Mouse (Mus musculus) embryo, embryonic 9.5 days (tissue): ENCODE data around the gene Brwd1.
A peak's percentile ranks its signal among the peaks of the same experiment; 100 is the strongest.
"Not testable (repeated sequence)": the region's sequence is repeated elsewhere in the genome, so short reads cannot be mapped to it uniquely, and the experiment has no call there.

Experiments
- DNase-seq: peaks from one replicate; pipeline ENCODE4 v3.0.0-alpha.2; 2017; ENCODE audit errors: extremely low spot score

The Brwd1 gene

DNA sequence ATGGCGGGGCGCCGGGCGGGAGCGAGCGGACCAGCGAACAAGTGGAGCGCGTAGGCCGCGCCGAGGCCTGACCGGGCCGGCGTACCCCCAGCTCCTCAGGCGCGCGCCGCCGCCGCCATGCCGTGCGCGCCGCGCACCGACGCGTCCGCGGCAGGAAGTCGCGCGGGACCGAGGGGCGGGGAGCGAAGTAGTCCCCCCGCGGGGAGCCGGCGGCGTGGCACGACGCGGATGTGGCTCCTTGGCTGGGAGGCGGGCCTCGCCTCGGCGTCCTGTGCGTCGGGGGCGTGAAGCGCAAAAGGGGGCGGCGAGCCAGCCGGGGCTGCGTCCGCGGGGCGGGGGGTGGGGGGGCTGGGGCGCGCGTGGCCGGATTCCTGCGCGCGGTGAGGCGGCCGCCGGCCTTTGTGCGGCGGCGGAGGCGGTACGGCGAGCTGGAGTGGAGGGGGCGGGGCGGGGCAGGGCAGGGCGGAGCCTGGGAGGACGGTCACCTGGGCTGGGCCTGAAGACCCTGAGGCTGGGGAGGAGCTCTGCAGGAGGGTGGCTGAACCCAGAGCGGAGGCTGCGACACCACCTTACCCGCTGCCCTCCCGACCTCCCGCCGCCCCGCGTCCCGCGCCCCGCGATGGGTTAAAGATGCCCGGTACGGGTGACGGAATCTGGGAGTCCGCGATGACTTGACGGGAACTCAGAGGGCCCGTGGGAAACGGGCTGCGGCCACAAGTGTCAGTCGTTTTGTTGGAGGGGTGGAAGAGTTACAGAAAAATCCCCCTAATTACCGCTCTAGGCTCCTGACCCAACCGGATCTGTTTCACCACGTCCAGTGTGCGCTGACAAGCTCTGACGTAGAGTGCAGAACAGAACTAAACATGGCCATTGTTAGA lies at the start of gene Brwd1:
Brwd1 (minus strand) TSS at position 226 of the 878 bp plus-strand sequence.
- peak; percentile 93 for DNase-seq

DNA sequence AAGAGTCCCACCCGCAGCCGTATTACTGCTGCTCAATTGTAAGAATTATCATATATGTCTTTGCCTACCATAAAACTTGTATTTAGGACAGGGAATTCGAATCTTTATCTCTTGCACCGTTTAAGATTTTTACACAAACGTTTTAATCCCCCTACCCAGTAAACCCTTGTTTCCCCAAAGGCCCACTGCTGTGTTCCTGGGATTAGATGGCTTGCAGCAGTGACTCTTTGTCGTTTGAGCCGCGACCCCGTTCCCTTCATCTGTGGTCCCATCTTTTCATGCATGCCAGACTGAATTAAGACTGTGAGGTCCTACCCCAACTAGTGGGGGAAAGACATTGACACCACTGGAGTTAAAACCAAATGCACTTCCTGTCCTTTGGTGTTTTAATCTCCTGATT lies 46.1 kb upstream of the Brwd1 start:
- no peak for DNase-seq

DNA sequence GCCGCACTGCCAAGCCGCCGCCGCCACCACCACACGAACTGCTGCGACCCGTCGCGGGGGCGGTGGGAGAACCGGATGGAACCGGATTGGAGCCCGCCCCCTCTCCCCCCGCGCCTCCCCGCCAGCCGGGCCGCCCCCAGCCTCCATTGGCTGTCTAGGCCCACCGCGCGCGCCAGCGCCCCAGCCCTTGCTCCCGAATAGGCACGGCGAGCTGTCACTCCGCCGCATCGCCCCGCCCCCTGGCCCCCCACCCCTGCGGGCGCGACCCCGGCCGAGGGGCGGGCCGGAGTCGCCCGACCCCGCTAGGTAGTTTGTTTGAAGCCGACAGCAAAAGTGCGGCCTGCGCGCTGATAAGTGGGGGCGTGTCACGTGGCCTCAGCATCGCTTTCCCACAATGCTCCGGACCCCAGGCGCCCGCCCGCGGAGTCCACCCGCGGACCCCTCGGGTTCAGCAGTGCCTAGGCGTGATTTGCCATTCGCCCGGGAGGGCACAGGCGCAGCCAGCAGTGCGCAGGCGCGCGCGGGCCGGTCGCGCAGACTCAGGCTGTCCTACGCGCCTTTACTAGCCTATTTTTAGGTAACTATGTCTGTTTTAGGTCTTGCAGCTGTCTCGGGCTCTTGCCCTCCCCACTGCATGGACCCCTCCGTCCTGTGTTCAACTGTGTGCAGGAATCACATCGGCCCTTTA lies 45.5 kb upstream of the Brwd1 start, which contains the start of gene Hmgn1:
Hmgn1 (minus strand) TSS at position 73 of the 688 bp plus-strand sequence.
- peak; percentile 99 for DNase-seq

DNA sequence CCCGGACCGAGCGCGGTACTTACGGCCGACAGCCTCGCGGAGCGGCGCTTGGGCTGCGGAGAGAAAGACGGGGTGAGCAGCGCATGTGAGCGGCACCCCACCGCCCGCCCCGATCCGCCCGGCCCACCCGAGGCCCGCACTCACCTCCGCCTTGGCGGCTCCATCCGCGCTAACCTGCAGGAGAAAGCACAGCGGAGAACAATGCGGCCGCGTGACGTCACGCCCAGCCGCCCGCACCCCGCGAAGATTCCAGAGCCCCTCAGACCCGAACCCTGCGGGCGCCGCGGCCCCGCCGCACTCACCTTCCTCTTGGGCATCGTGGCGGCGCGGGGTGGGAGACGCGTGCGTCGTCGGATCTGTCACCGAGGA lies 44.9 kb upstream of the Brwd1 start:
- DNase-seq, result no peak

DNA sequence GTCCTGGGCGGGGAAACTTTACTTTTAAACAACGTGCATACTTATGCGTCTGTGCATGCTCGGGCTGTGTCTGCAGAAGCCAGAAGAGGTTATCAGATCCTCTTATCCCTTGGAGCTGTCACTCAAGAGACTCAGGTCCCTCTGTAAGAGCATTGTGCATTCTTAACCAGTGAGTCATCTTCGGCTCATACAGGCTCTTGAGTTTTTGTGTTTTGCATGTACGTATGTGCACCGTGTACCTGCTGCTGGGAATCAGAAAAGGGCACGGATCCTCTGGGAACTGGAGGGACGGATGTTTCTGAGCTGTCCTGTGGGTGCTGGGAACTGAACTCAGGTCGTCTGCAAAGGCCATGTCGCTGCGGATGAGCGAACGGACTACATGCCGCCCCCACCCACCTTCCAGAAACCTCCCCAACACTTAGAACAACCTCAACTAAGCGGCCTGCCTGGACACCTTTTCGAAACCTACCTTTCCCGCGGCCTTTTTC lies 44.4 kb upstream of the Brwd1 start:
- DNase-seq, result no peak

DNA sequence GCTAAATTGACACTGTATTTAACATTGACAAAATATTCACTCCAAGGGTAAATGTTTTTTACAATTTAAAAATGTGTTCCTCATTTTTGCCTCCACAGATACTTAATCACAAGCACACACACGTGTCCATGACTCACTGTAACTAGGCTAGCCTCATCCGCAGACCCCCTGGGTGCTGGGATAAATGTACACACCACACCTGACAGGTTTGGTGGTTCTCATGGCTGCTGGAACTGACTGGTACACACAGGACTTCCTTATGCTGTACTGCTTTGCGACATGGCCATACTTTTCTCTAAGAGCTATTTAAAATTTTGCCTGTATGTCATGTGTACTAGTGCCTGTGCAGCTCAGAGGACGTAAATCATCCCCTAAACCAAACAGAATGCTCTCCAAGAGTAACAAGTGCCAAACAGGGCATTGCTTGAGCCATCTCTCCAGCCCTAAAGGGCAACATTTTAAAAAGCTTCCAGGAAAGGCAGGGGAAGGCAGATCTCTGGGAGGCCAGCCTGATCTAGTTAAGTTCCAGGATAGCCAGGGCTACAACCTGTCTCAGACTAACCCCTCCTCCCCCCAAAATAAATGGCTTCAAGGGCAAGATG lies 37.8 kb upstream of the Brwd1 start:
- DNase-seq, result no peak

DNA sequence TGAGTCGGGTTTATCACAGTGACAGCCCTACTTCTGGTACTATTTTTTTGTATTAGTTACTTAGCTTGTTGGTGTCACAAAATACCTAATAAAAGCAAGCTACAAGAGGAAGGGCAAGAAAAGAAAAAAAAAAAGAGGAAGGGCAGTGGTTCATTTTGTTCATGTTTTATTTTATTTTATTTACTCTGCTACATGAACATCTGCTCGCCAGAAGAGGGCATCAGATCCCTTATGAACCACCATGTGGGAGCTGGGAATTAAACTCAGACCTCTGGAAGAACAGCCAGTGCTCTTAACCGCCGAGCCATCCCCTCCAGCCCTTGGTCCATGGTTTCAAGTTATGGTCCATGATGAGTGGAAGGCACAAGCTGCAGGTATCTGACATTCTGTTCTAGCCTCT lies 32.4 kb upstream of the Brwd1 start:
- DNase-seq, result no peak

DNA sequence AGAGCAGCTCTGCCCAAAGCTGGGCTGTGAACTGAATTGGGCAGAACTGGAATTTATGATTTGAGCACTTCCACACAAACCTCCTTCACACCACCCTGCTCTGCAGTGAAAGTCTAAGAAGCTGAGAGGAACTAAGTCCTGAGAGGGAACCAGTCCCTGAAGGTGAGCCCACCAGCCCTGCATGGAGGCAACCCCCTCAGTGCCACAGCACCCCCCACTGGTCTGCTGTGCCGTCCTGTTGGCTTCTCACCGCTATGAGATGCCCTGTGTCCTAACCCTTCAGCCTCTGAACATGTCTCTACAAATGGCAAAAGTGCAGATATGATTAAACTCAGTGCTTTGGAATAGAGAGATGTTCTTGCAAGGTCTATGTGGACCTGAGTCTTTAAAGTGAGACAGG lies 30.4 kb upstream of the Brwd1 start:
- DNase-seq, result no peak

DNA sequence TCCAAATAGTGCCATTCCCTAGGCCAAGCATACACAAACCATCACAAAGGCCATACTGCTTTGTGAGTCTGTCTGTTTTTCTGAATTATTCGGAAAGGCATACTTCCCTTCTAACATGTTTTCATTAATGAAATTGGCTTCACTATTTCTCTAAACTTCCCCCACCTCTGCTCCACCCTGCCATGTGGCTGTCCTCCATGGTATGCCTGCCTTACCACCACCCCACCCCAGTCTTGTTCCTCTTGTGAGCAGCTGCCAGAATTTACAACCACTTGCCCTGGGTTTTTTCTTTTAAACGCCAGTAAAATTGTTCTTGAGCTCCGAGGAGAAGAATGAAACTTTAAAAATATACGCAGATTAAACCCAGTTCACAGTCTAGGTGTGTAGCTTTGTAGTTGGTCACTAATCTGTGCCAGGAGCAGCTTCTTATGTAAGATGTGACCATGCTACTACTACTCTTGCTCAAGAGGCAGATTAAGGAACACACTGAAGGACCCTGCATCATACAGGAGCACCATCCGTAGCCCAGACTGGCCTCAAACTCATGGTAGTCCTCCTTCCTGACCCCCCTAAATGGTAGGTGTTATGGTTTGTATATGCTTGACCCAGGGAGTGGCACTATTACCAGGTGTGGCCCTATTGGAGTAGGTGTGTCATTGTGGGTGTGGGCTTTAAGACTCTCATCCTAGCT lies 28.5 kb upstream of the Brwd1 start:
- no peak for DNase-seq

DNA sequence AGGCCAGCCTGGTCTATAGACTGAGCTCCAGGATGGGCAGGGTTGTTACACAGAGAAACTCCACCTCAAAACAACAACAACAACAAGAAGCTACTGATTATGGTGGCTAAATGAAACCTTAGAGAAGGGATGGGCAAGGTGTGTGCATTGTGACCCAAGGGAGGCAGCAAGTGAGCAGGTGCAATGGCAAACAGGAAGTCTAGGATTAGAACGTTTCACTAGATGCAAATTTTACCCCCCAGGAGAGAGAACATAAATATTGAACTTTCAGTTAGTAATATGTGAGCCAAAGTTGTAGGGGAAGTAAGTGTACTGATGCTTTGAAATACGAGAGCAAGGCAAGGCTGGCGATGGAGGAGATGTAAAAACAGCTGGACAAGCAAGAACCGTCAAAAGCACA lies 27.3 kb upstream of the Brwd1 start:
- no peak for DNase-seq

DNA sequence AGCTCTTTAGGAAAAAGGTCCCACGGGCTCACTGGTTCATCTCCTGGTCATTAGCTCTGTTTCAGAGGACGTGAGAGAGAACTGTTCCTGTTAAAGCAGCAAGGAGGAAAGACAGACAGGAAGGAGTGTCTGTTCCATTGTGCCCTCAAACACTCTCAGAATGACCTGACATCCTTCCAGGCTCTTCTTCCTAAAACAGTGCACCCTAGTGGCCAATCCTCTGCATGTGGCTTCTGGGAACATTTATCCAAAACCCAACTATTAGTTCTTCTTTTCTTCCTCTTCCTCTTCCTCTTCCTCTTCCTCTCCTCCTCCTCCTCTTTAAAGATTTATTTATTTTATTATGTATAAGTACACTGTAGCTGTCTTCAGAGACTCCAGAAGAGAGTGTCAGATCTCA lies 20.7 kb upstream of the Brwd1 start:
- DNase-seq, result no peak

DNA sequence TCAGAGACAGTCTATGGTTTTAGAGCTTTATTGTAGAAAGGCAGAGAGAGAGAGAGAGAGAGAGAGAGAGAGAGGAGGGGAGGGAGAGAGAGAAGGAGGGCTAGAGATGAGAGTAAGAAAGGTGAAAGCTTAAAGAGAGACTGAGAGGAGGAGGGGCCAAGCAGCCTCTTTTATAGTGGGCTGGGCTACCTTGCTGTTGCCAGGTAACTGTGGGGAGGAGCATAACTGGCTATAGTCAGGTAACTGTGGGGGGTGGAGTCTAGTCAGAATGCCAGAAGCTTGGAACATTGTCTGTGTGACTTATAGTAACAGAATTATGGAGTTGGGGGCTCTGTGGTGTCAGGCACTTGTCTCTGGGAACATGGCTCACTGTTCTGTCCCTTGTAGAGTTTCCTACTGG lies 15.5 kb upstream of the Brwd1 start:
- DNase-seq, result not testable (repeated sequence)

DNA sequence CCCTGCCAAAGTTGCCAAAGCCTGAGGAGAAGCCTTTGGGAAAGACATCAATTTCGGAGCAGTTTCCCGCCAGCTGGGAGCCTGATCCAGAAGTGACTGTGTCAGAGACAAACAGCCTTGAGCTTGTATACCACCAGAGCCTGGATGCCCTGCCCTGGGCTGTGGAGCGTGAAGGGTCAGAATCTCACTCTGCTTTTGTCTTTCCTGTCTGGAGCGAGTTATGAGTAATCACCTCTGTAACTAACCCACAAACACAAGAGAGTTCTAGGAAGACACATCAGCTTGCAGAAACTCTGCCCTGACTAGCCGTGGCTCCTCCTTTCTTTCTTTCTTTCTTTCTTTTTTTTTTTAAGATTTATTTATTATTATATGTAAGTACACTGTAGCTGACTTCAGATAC lies 13.6 kb upstream of the Brwd1 start:
- no peak for DNase-seq

DNA sequence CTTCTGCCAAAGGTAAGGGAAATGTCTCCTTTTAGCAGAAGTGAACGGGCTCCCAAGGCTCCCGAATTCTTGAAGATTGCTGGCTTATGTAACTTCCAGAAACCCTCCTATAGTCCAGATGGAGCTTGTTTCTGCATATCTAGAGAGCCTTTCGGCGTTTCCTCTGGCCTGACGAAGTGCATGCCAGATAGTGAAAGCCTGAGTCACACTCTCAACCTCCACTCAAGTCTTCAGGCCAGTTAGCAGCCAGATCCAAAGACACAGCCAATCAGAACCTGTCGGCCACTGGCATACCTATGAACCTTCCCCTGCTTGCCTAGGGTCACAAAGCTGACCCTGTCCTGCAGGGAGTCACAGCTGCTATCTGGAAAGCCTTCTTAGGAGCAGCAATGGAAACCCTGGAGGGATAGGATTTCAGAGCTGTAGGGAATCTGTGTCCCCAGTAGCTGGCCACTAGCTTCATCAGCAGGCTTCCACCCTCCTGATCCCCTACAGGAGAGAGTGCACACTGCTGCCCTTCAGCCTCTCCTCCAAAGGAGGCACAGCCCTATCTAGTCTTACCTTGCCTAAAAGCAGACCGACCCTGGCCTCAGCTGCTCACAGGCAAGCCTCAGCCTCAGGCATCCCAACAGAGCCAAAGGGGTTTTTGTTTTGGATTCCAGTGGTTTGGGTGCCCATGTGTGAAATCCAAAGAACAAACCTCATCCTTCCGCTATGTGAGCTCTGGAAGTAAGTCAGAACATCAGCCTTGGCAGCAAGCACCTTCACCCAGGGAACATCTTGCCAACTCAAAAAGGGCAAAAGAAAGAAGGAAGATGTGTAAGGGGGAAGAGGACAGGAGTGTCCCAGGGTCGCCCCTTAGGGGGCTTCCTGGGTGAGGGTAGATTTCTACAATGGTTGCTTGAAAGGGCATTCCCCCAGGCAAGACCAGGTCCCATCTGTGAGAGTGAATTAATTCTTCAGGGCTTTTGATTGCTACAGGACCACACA lies 9.5 kb upstream of the Brwd1 start:
- peak; percentile 14 for DNase-seq

DNA sequence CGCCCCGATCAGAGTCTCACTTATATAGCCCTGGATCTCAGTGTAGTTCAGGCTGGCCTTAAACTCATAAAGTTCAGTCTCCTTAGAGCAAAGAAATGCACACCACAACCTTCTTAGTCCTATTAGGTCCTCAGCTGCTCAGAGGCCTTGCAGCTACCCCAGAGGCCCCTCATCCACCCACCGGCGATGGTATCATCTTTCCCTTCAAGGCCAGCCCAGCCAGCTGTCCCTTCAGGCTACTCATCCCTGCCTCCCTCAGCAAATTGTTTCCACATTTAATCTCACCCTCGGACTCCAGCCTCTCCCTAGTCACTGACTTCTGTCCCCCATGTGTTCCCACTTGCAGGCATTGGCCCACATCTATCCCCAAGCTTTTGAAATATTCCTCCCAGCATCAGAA lies 5.8 kb upstream of the Brwd1 start:
- no peak for DNase-seq

DNA sequence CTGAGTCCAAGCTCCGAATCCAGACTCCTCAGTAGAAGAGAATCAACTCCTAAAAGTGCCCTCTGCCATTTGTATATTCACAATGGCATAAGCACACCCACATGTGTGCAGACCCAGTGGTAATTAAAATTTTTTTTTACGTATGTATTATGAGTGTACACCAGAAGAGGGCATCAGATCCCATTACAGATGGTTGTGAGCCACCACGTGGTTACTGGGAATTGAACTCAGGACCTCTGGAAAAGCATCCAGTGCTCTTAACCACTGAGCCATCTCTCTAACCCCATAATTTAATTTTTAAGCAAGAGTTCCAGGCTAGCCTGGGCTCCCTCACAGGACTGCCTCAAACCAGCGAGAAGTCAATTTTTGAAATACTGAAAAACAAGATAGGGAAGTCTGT lies 5.1 kb upstream of the Brwd1 start:
- DNase-seq, result no peak

DNA sequence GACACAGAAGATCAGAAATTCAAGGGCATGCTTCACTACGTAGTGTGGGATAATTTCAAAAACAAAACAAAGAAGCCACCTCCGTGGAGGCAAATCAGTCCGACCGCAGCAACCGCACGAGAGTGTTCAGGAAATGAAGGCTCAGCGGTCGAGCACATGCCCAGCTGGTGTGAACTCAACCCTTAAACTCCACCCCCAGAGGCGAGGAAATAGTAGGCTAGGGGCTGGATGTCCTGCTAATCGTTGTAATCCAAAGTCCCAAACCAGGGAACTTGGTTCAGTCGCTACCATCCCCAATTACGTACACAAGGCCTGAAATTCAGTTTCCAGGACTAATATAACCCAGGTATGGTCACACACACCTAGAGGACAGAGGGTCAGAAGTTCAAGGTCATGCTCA lies 4.7 kb upstream of the Brwd1 start:
- DNase-seq, result no peak

DNA sequence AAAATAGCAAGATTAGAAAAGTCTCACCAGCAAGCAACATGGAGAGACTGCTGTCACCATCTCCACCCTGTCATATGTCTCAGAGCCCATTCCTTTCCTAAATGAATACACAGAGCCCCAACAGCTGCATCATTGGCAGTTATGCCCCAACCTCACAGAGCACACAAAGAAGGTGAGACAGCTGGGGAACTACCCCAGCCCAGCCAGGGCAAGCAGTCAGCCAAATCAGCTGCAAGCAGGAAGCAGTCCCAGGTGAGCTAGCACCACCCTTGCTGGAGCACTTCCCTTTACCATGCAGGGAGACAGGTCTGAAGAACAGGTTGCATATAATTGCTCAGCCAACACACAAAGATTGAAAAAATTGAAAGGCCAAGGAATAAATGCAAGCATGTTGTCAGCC lies 3.3 kb upstream of the Brwd1 start:
- no peak for DNase-seq

DNA sequence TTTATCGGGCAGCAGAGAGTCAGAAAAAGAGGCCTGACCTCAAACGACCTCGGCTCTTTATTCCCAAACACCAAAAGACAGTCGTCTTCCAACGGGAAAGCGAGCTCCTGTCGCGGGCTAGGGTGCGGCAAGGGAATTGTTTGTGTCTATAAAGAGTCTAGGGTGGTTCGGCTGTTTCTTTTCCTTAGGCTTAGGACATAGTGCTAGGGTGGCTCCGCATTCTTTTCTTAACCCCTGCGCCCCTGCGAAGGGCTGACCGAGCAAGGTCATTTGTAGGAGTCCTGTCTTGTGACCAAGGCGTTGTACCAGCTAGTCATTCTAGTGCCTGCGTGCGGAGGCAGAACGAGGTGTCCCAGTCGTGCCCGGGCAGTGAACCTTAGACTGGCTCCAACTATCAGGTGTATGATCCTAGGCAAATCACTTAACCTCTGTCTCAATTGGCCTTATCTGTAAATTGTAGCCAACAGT lies 887 bp upstream of the Brwd1 start:
- DNase-seq, result no peak

DNA sequence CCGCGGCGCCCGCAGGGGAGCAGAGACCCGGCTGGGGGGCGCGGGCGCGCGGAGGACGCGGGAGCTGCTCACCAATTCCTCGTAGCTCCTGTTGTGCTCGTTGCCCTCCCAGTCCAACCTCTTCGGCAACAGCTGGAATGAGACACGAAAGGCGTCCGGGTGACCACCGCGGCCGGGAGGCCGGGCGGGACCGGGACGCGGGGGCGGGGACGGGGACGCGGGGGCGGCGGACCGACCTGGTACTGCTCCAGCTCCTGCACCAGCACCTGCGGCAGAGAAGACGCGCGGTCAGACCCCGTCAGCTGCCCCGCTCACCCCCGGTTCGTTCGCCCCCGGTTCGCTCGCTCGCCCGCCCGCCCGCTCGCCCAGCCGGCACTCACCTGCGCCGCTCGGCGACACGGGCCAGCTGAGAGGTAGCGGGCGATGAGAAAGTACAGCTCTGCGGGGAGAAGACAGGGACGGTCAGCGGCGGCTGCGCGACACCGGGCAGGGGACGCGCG lies 534 bp downstream of the Brwd1 start:
- no peak for DNase-seq

DNA sequence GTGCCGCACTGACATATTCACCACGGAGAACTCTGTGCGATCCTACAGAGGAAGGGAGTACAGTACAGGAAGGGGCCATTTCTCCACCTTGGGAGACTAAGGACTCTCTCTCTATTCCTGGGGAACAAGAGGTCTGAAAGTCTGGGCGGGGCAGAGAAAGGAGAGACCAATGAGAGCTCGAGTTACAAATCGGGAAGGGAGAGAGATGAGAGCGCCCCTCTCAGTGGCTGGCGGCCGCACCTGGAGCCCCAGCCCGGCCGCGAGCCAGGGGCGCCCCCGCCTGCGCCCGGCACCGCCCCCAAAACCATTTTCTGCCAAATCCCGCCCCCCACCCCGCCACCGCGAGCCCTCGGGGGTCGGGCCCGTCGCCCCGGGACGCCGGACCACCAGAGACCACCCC lies 995 bp downstream of the Brwd1 start:
- DNase-seq, result peak; percentile 90
